Mouse (Mus musculus) left cerebral cortex, adult 18-20 months (tissue): ENCODE data around the gene Alg14. TPM values are rescaled to one million over a fixed set of nuclear protein-coding genes. Genes with fewer than 3 reads are reported as not detected.

ENCODE experiments used
- DNase-seq, 2 experiments: peaks; one replicate each; pipeline ENCODE4 v3.0.0; 2021 to 2022; ENCODE audit warnings: low spot score in 2 of 2, mixed read lengths in 1 of 2
- long read RNA-seq, 2 experiments: library from polyadenylated mRNA; stranded (forward); transcript quantifications; one replicate each; pipeline ENCODE4 v2.0.0; 2021
- total RNA-seq, 2 experiments: library from RNA; stranded (reverse); gene quantifications; 2 replicates each; pipeline ENCODE4 v1.2.3; 2021

Alg14 gene
- 10 to 100 TPM; 12.1 to 14.4 TPM for total RNA-seq
- long read RNA-seq, experiment 1, transcript Alg14-201 (4 exons, 2,037 nt) = major isoform, 17 of 22 reads
- long read RNA-seq, experiment 1, partial matches to known transcripts = 0 of 22 reads
- long read RNA-seq, experiment 1, other reads (novel, unspliced or antisense) = 1 of 22 reads
- long read RNA-seq, experiment 2, transcript Alg14-201 (4 exons, 2,037 nt) = major isoform, 5 of 6 reads
- long read RNA-seq, experiment 2, partial matches to known transcripts = 0 of 6 reads
- long read RNA-seq, experiment 2, other reads (novel, unspliced or antisense) = 1 of 6 reads

DNA sequence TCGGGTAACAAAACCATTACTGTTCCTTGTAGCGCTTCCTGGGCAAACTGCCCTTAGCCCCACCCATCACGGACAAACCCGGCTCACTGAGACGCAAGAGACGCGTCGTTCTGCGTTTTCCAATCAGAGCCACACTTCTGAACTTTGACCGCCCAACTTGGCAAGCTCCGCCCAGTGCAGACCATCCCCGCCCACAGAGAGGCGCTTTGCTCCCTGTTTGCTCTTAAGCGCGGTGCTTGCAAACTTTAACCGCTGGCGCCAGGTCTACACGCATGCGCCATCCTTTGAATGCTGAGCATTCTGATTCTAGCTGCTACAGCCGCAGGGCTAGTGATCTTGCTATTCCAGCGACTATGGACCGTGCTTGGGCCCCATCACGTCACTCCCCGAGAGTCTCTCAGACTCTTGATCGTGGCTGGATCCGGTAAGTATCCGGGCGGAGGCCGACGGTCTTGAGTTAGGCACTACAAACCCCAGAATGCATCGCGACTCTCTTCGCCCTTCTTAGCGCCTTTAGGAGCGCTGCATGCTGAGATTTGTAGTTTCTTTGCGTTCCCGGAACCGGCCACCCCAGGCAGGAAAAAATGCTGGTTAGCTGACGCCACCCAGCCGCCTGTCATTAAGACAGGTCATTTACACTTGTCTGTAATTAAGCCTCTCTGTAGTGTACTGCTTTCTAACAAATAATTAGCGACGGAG lies at the start of gene Alg14:
Gene Alg14, plus strand, starts transcription at position 214 of the 699 bp plus-strand sequence.
- peak; percentile 95 to 97 for DNase-seq

DNA sequence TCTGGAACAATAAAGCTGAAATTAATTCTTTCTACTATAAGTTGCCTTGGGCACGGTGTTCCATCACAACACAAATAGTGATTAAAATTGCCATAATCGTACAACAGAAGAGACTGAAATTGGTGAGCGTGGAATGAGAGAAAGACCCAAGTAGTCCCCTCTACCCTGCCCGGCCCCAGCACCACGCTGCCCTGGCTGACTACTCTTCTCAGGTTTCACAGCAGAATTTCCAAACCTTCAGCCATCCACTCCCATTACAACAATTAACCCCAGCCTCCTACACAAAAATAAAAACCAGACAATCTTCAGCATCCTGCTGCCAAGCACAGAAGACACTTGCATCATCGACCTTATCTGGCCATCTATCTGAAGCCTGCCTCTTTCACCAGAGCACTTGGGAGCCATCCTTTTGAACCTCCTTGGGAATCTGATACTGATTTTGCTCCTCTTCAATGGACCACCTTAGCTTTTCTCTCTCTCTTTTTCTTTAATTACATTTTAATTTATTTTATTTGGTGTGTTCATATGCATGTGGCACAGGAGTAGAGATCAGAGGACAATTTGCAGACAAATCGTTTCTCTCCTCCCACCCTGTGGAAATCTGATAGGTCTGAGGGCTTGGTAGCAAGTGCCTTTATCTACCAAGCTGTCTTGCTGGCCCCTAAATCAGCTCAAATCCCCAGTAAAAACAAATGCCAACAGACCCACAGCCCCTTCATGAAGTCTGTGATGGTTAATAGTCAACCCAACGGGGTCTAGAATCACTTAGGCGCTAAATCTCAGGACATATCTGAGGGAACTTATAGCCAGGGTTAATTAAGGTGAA lies 49.2 kb upstream of the Alg14 start:
- DNase-seq = no peak

DNA sequence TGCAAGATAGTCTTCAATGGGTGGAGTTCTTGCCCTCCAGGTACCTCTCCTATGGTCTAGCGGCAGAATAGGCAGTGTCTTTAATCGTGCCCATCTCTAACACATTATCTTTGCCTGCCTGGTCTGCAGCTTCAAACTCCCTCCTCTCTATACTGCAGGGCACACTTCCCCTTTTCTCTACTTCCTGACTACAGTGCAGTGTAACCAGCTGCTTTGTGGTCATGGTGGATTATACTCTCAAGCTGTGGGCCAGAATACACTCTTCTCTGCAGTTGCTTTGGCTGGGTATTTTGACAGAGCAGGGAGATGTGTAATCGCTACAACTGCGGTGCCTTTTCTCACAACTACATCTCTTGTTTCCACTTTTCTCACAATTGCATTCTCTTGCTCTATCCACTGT lies 48.6 kb upstream of the Alg14 start:
- no peak for DNase-seq

DNA sequence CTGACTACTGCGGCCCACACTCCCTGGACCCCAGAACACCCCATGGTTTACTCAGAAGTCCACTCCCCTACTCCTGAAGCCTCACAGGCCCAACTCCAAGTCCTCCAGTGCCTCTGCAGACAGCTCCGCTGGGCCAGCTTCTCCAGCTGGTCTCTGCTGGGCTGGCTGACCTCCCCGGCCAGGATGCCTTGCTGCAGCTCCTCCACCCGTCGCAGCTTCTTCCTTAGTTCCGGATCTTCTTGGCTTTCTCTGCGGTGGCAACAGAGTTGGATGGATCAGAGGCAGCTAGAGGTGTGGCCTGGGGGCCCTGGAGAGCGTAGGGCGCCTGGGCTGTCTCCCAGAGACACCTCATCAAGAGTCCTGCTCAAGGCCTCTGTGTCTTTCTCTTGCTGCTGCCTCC lies 41.5 kb upstream of the Alg14 start:
- no peak for DNase-seq

DNA sequence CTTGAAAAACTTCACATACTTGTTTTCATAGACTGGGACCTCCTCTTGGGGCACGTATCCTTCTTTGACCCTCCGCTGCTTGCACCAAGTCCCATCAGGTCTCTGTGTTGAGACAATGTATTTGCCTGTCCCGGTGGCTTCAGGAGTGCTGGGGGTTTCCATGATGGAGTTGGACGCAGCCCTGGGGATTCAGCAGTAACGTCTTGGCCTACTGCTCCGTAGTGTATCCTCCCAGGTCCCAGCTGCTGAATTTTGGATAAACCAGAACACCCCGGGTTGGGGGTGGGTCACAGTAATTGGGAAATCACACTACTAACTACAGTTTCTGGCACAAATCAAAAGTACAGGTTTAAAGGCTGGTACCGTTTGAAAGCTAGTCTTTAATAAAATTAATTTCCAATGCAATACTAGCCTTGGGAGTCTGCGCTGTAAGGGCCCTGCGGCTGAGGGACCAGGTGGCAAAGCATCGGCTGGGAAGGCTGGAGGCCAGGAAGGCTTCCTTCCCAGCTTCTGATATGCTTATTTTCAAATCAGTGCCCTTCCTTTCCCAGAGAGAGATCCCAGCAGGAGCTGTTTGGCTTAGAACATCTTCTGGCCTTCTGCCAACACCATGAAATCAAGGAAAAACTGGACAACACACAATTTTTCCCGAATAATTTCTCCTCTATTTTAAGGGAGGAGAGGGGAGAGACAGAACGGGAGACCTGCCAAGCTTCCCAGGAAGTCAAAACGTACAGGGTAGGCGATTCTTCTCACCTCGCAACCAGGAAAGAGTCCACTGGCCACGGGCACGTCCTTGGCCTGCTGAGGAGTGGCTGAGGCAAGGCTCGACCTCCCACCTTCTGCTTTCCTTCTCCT lies 40.8 kb upstream of the Alg14 start:
- no peak for DNase-seq

DNA sequence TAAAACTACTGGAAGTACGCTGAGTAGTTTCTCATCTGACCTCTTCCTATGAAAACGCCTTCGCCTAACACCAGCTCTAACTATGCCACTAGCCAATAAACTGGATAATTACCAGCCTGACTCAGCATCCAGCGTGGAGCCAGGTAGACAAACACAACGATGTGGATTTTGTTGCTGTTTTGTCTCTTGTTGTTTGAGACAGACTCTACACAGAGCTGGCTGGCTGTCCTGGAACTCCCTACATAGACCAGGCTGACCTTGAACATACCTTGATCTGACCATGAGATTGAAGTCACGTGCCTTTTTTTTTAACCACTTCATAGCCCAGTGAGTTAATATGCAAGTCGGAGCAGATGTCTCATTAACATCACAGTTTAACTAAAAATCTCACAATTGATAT lies 36.1 kb upstream of the Alg14 start:
- DNase-seq = no peak

DNA sequence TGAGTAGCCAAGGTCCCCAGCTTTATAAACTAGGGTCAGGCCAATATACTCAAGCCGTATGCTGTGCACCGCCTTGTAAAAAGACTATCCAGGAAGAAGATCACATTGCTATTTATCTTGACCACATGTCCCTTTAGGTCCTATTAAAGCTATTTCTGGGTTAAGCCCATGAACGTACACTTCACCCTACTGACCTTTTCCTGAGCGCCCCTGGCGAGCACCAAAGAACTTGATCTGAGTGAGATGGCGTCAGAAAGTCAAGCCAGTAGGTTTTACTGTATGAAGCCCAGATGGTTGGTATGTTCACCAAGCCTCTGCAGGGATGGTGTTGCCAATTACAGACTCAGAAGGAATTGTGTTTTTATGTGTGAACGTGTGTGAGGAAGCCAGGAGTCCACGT lies 35.4 kb upstream of the Alg14 start:
- no peak for DNase-seq

DNA sequence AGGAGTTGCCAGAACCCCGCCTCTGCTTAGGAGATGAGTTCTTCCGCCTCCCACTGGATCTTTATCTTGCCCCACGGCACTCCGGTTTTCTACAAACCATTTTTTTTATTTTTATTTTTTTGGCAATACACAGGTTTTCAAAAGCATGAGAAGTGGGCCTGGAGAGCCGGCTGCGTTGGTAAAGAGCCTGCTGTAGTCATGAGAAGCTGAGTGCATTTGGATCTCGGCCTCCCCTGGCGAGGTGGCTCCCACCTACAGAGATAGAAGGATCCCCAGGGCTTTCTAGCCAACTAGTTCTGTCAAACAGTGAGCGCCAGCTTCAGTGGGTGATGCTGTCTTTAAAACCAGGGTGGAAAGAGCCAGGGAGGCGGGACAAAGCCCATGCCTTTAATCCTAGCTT lies 34.2 kb upstream of the Alg14 start:
- DNase-seq = peak; percentile 52 to 76

DNA sequence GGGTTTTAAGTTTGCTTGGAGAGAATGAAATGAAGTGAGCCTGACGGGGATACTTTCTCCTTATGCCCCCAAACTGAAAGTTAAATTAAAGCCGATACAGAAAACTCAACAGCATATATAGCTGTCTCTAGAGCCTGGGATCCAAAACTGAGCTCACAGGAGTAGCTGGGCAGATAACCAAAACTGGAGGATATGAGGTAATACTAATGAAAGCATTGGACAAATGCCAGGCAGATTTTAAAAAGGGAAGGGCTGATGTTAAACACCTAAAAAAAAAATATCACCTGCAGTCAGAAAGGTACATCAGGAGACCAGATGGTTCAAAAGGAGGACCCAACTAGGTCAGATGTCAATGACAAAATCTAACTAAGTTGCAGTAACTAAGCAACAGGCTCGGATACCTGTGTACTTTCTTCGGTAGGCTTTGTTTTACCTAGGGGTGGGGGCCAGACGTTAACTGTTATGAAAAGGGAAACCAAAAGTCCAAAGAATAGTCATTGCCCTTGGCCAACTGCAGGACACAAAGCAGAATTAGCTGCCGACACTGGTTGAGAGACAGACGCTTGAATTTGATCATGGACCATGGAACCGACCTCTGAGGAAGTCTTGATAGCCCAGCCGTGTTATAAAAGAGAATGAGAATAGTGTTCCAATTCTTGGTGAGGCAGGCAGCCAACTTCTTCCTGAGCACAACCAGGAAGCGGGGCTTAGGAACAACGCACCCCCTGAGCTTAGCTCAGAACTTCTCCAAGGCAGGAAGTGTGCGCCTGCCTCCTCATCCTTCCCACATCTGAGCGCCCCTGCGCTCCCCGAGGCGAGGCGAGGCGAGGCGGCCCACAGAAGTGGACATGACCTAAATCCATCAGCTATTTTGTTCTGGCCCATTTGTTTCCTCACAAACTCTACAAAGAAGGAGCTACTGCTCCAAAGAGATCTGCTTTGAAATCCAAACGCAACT lies 32.8 kb upstream of the Alg14 start:
- DNase-seq = peak; percentile 48 to 54

DNA sequence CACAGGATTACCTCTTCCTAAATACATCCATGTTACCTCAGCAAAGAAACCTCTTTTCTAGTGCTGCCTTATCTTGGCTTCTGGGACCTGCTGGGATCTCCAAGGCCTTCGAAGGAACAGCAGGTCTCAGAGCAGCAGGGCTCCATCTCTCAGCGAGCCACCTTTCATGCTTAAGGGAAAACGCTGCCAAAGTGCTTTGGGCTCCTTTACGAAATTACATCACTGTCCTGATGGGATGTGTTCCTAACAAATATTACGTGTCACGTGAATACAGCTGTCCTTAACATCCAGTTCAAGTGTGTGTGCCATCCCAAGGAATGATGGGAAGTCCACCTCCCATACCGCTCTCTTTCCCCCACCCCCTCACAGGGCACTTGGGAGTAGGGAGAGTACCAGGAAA lies 31.5 kb upstream of the Alg14 start:
- no peak for DNase-seq

DNA sequence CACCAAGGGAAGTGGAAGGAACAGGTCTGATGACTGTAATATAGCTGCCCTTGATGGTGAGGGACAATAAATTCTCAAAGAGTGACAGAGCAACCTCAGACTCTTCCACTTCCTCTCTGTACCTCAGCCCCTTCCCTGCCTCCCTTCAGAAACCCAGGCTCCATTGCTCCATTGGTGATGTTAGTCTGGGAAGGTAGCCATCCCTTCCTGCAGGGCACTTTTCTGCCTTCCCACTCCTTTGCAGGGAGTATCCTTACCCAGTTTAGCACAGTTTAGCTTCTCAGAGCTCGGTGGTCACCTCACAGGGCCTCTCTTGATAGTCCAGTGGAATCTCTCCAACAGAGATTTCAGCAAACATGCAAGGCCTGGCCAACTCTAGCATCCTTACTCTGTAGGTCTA lies 30.7 kb upstream of the Alg14 start:
- DNase-seq = no peak

DNA sequence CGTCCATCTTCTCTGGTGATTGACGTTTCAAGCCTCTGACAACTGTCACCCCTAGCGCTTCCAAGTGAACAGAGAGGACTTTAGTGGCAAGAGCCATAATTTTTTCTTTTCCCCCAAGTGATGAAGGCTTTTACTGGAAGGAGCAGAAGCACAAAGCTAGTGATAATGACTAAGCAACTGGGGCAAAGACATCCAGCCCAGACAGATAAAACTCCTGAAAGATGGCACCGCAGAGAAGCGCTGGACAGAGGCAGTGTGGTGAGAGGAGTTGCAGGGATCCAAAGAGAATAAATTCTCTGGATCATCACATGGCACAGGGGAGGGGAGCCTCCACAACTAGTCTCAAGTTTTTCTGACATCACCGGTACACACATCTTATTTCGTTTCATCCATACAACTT lies 30.3 kb upstream of the Alg14 start:
- DNase-seq = no peak

DNA sequence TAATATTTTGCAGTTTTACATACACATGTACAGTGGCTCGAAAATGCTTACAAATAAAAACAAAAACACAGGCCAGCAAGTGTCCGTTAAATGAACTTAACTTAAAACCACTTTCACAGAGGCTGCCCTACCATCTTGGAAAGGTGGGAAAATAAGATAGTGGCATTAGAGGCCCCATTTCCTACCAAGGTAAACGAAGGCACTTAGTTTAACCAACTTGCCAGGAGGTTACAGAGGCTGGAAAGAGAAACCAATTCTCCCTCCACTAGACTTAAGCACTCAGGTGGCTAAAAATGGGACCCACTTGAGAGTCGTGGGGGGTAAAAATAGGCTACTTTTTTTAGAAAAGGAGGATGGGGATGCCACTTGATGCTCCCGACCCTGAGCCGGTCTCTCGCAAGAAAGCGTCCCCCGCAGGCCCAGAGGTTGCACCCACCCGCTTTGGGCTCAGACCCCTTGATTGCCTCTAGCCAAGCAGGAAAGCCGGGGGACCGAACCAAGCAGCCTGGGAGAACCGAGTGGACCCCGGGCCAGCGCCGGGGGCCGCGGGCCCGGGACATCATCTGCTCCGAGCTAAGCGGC lies 29.5 kb upstream of the Alg14 start:
- DNase-seq = peak in 1 of 2 experiments; percentile 29

DNA sequence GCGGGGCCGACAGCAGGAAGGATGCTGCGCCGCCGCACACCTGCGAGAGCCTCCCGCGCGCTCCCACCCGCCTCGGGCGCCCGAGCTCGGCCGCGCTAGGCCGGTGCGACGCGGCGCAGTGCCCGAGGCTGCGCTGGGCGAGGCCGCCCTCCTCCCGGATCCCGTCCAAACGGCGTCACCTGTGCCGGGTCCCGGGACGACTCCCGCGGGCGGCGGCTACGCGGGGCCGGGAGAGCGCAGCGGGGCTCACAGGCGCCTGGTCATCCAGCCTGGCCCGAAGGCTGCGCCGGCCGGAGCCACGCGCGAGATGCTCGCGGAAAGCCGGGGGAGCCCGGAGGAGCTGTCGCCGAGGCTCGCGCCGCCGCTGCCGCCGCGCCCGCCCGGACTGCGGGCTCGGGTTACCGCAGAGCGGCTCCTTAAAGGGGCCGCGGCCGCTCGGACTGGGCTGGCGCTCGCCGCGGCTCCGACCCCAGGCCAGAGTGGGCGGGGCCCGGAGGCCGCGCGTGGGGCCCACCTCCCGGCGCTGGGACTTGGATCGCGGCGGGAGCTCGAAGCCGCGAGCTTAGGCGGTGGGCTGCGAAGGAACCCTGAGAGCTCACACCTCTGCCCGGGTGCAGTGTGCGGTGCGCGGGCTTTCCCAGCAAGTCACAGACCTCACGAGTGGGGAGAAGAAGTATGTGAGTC lies 28.9 kb upstream of the Alg14 start:
- peak; percentile 46 to 55 for DNase-seq

DNA sequence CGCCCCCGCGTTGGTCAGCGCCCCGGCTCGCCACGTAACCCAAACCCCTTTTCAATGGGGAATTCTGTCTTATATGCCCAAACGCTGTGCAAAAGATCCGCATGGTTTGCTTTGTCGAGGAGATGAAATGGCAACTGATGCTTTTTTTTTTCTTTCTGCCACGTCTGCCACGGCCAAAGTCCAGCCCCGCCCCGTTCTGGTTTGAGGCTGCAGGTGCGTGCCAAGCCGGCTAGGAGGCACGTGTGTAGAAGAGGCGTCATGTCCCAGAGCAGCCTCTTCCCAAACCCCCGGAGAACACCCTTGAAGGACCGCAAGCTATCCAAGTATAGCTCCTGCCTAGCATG lies 28.4 kb upstream of the Alg14 start:
- DNase-seq = peak in 1 of 2 experiments; percentile 56

DNA sequence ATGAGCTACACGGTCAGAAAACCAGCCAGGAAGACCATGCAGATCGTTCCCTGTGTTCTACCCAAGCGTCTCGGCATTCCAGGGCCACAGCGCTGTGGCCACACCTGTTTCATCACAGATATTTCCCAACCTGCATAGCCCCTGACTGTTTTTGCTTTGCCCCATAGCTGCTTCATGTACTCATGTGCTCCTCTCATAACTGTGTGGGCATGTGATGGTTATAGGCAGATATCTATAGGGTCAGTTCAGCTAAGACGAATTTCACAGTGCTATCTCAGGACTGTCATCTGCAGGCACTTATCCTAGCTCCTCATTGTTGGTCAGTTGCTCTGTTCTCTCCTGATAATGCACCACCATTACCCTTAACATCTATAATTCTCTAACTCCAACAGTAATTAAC lies 27.3 kb upstream of the Alg14 start:
- DNase-seq = no peak

DNA sequence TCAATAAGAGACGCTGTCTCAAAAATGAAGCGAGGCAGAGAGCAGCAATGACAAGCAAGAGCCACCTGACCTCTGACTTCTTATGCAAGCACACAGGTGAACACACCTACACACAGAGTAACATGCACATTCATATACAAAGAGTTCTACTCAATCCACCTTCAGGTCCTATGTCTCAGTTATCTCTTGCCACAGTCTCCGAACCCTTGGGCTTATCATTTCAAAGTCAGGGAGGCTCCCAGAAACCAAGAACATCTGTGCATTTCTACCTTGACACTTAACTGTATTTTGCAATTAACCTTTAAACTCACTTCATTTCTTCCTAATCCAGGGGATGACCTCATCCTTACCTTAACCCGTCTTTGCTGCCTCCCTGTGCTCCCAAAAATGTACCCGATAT lies 24.3 kb upstream of the Alg14 start:
- DNase-seq = no peak

DNA sequence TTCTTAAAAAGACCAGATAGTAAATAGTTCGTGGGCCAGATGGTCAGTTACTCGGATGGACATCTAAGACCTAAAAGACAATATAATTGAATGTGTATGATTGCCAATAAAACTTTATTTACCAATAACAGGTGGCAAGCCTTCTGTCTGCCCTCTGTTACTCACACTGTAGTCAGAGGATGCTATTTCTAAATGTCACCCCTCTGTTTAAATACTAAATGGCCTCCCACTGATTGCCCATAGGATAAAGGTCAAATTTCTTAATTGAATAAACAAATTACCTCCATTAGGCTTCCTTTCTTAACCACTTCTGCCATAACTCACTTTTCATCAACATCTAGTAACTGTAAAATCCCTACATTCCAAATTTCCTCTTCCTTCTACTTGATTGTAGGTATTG lies 19.0 kb upstream of the Alg14 start:
- no peak for DNase-seq

DNA sequence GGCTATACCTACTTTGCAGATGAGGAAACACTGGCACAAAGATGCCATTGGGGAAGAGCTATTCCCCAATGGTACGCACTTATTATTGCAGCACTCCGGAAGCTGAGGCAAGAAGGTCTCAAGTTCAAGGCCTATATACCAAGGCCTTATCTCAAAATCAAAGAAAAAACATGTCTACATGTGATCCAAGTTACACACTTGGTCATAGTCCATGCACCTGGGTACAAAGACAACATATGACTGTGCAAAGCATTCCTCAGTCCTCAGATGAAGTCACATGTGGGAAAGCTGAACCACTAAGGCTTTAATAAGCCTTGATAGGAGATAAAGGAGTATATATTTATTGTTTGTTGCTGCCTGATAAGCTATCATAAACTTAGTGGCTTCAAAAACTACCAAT lies 17.6 kb upstream of the Alg14 start:
- DNase-seq = no peak
